20 mouse cellular contexts compared by ENCODE assay signal in genomic region chr11:3669849-3670248, GRCm38 (mm10). TPM values are rescaled to one million over a fixed set of nuclear protein-coding genes. Genes with fewer than 3 reads are reported as not detected.
DNase-seq lines count a peak whose midpoint lies in the region; TF ChIP-seq lines count a peak whose summit lies in the region.
"Had no signal": no experiment of that assay in that cellular context is flagged by ENCODE, and none has a peak within 500 bp of the region (broad histone marks: within the 10 kb centered on the region; RNA-seq: fewer than 3 reads in every experiment).

No protein-coding gene starts in this region.

- no peak for TF ChIP-seq POLR2A in myocyte (IDR thresholded peaks at IDR 0.05; ENCODE audit: insufficient read length, low read depth)

- H3K79me2 ChIP-seq in myocyte (ENCODE audit: control insufficient read depth, insufficient read depth), result no peaks in the 10 kb centered on the region

- H3K36me3 ChIP-seq in myocyte (ENCODE audit: control insufficient read depth, insufficient read depth), result peaks cover 73% of the 10 kb centered on the region

- no peak overlapping the region for H3K4me3 ChIP-seq in myocyte
- H3K4me3 ChIP-seq: embryonic facial prominence, embryonic 10.5 days; erythroblast, embryonic 14.5 days; forebrain, embryonic 10.5 days; heart, embryonic 15.5 days; hindbrain, embryonic 10.5 days; intestine, embryonic 15.5 days had no signal

- DNase-seq in lung, postnatal 25 days (ENCODE audit: low spot score), result peak; percentile 18
- DNase-seq in lung, postnatal 14 days, result no peak
- peak; percentile 22 for DNase-seq in Muller cell, postnatal 12 days (ENCODE audit: inconsistent ontology term)
- no peak for DNase-seq in frontal cortex, postnatal 25 days (ENCODE audit: low spot score in 2 of 2)
- DNase-seq in layer of hippocampus, adult 11-12 months (ENCODE audit: low spot score), result no peak
- DNase-seq: adrenal gland, postnatal 25 days; cerebellum, adult 2 months; cerebellum, postnatal 10 days; gastrocnemius, postnatal 36 days; heart, postnatal 14 days had no signal

- H3ac ChIP-seq in myocyte (ENCODE audit: control insufficient read depth, insufficient read length), result no peak overlapping the region

- H3K4me2 ChIP-seq in myocyte (ENCODE audit: low read depth), result no peak overlapping the region
- H3K4me2 ChIP-seq: heart, embryonic 11.5 days; heart, embryonic 15.5 days; hindbrain, embryonic 14.5 days; intestine, embryonic 15.5 days had no signal

- H3K27me3 ChIP-seq in myocyte (ENCODE audit: control insufficient read depth, insufficient read depth, insufficient read length), result no peaks in the 10 kb centered on the region
- H3K27me3 ChIP-seq: CH12.LX; heart, embryonic 15.5 days; intestine, embryonic 15.5 days had no signal

TF ChIP-seq in myocyte, 11 proteins besides CTCF, POLR2A, EP300 and RAD21:
- TF ChIP-seq CEBPB (IDR thresholded peaks at IDR 0.05; ENCODE audit: insufficient read depth, poor library complexity, severe bottlenecking) (peak; percentile 69; the same call in 1 of the 2 replicates), MYOD1 (IDR thresholded peaks at IDR 0.05; ENCODE audit: control insufficient read depth in 1 of 3, insufficient read length in 2 of 3, low read depth in 2 of 3) (no peak), USF1 (IDR thresholded peaks at IDR 0.05; ENCODE audit: low read depth) (no peak)

RNA-seq across cellular contexts. Expression of gene Morc2a, which starts 20.9 kb away (rescaled TPM):
- 28.2 TPM for polyA plus RNA-seq in myocyte (2012; fragmentation: generic; extraction: Trizol)

Comparison
In these comparisons a context has a peak if more than half of its experiments do, and no peak if none do; other contexts are left out.
1. DNase-seq: peak in lung, postnatal 25 days (single experiment) and Muller cell, postnatal 12 days (single experiment); none in lung, postnatal 14 days (single experiment), frontal cortex, postnatal 25 days (0 of 2) and layer of hippocampus, adult 11-12 months (single experiment).